ENCODE assay signal across 11 mouse cellular contexts in the genomic region with DNA sequence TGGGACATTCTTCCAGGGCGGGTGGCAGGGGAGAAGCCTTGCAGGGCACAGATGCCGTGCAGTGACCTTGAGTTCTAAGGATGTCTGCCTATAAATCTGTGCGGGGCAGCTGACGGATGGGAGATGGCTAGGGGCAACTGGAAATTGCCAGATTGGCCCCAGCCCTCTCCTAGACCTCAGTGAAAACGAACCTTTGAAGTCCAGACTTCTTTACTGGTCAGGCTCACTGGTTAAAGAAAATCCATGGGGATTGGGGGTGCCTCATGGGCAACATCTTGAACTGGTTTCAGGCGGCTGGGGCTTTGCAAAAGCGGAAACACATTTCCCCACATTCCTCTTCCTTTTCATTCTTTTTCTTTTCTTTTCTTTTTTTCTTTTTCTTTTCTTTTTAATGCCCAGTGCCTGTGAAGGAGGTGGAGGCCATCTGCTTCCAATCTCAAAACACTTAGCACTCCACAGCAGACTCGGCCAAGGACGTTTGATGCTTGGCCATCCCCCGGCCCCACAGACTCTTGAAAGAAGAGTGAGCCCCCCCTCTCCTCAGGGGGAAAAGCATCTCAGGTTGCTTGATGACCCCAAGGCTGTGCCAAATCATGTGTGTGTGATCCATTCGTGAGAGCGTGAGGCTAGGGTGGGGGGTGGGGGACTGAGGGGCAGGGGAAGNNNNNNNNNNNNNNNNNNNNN.
DNase-seq lines count a peak whose midpoint lies in the region; ATAC-seq and TF ChIP-seq lines count a peak whose summit lies in the region.
"Had no signal": no experiment of that assay in that cellular context is flagged by ENCODE, and none has a peak within 500 bp of the region (broad histone marks: within the 10 kb centered on the region; RNA-seq: fewer than 3 reads in every experiment).

No protein-coding gene starts in this region.

- peaks cover 6% of the 10 kb centered on the region for H3K4me1 ChIP-seq in hindbrain, embryonic 11.5 days (replicated peaks; ENCODE audit: control insufficient read depth, insufficient read depth, low read length)
- H3K4me1 ChIP-seq in hindbrain, embryonic 12.5 days, result peaks cover 50% of the 10 kb centered on the region
- H3K4me1 ChIP-seq in forebrain, embryonic 13.5 days, result peaks cover 38% of the 10 kb centered on the region

- WGBS in hindbrain, embryonic 11.5 days, result 22% methylated on average over 12 of the region's 12 CpGs
- 20% methylated on average over 12 of the region's 12 CpGs for WGBS in hindbrain, embryonic 12.5 days
- 31% methylated on average over 12 of the region's 12 CpGs for WGBS in forebrain, embryonic 13.5 days

- H3K27ac ChIP-seq in hindbrain, embryonic 11.5 days (ENCODE audit: low read depth, low read length), result peak overlapping the region; percentile 11; the same call in 1 of the 2 replicates
- H3K27ac ChIP-seq in hindbrain, embryonic 12.5 days, result no peak overlapping the region
- H3K27ac ChIP-seq in forebrain, embryonic 13.5 days, result peak overlapping the region; percentile 16; the same call in 1 of the 2 replicates
- H3K27ac ChIP-seq in layer of hippocampus, adult 2 months, result no peak overlapping the region
- H3K27ac ChIP-seq: heart, embryonic 15.5 days had no signal

- H3K27me3 ChIP-seq in hindbrain, embryonic 11.5 days (ENCODE audit: control insufficient read depth, insufficient read depth, low read length), result no peaks in the 10 kb centered on the region
- no peaks in the 10 kb centered on the region for H3K27me3 ChIP-seq in hindbrain, embryonic 12.5 days
- H3K27me3 ChIP-seq in forebrain, embryonic 13.5 days, result no peaks in the 10 kb centered on the region
- H3K27me3 ChIP-seq: heart, embryonic 15.5 days had no signal

- no peak for ATAC-seq in hindbrain, embryonic 11.5 days (ENCODE audit: low FRiP score)
- no peak for ATAC-seq in hindbrain, embryonic 12.5 days (ENCODE audit: low FRiP score)
- ATAC-seq in forebrain, embryonic 13.5 days, result no peak
- ATAC-seq: intestine, postnatal 0 days had no signal

- no peaks in the 10 kb centered on the region for H3K36me3 ChIP-seq in hindbrain, embryonic 11.5 days (ENCODE audit: control insufficient read depth, insufficient read depth, low read length)
- H3K36me3 ChIP-seq in hindbrain, embryonic 12.5 days, result no peaks in the 10 kb centered on the region
- no peaks in the 10 kb centered on the region for H3K36me3 ChIP-seq in forebrain, embryonic 13.5 days (ENCODE audit: poor library complexity, severe bottlenecking)
- H3K36me3 ChIP-seq: heart, embryonic 15.5 days had no signal

- no peaks in the 10 kb centered on the region for H3K9me3 ChIP-seq in hindbrain, embryonic 11.5 days (ENCODE audit: control insufficient read depth, low read length)
- no peaks in the 10 kb centered on the region for H3K9me3 ChIP-seq in hindbrain, embryonic 12.5 days (replicated peaks)
- no peaks in the 10 kb centered on the region for H3K9me3 ChIP-seq in forebrain, embryonic 13.5 days (replicated peaks)
- H3K9me3 ChIP-seq: heart, embryonic 15.5 days had no signal

- no peak overlapping the region for H3K9ac ChIP-seq in hindbrain, embryonic 11.5 days (ENCODE audit: low read depth, low read length)
- H3K9ac ChIP-seq in hindbrain, embryonic 12.5 days, result no peak overlapping the region
- no peak overlapping the region for H3K9ac ChIP-seq in forebrain, embryonic 13.5 days
- H3K9ac ChIP-seq: heart, embryonic 15.5 days had no signal

- no peak for TF ChIP-seq CTCF in layer of hippocampus, adult 2 months (conservative IDR thresholded peaks at IDR 0.05)

- no peak overlapping the region for H3K4me2 ChIP-seq in hindbrain, embryonic 11.5 days (replicated peaks; ENCODE audit: low read depth, low read length)
- H3K4me2 ChIP-seq in hindbrain, embryonic 12.5 days (replicated peaks), result no peak overlapping the region
- H3K4me2 ChIP-seq in forebrain, embryonic 13.5 days, result no peak overlapping the region
- H3K4me2 ChIP-seq: heart, embryonic 15.5 days had no signal

- H3K4me3 ChIP-seq in hindbrain, embryonic 11.5 days (ENCODE audit: low read depth, low read length), result no peak overlapping the region
- H3K4me3 ChIP-seq in hindbrain, embryonic 12.5 days, result no peak overlapping the region
- no peak overlapping the region for H3K4me3 ChIP-seq in forebrain, embryonic 13.5 days
- no peak overlapping the region for H3K4me3 ChIP-seq in layer of hippocampus, adult 2 months
- H3K4me3 ChIP-seq: heart, embryonic 15.5 days had no signal

- peak; percentile 51 for DNase-seq in hindbrain, embryonic 11.5 days (ENCODE audit: low spot score)
- peak; percentile 87 for DNase-seq in embryo, embryonic 11 days
- peak; percentile 18 for DNase-seq in lung, postnatal 25 days (ENCODE audit: low spot score)
- DNase-seq in layer of hippocampus, adult 2 months (ENCODE audit: low spot score in 2 of 2), result no peak
- DNase-seq in frontal cortex, postnatal 36 days (ENCODE audit: low spot score in 2 of 2), result no peak
- DNase-seq: cerebellum, adult 18-20 months; spleen, adult 18-20 months had no signal

Comparison
In these comparisons a context has a peak if more than half of its experiments do, and no peak if none do; other contexts are left out.
1. H3K27ac ChIP-seq: peak in hindbrain, embryonic 11.5 days (single experiment) and forebrain, embryonic 13.5 days (single experiment); none in hindbrain, embryonic 12.5 days (single experiment) and layer of hippocampus, adult 2 months (single experiment).
2. DNase-seq: peak in hindbrain, embryonic 11.5 days (single experiment), embryo, embryonic 11 days (single experiment) and lung, postnatal 25 days (single experiment); none in layer of hippocampus, adult 2 months (0 of 2) and frontal cortex, postnatal 36 days (0 of 2).